Mouse (Mus musculus): ENCODE data around the gene Krt14.

The Krt14 gene

GRCm38 (mm10) chr11:100157908-100158477 is 49.4 kb downstream of the Krt14 start:
- no peak for DNase-seq

GRCm38 (mm10) chr11:100157331-100157730 is 50.0 kb downstream of the Krt14 start:
- DNase-seq = no peak

DNA sequence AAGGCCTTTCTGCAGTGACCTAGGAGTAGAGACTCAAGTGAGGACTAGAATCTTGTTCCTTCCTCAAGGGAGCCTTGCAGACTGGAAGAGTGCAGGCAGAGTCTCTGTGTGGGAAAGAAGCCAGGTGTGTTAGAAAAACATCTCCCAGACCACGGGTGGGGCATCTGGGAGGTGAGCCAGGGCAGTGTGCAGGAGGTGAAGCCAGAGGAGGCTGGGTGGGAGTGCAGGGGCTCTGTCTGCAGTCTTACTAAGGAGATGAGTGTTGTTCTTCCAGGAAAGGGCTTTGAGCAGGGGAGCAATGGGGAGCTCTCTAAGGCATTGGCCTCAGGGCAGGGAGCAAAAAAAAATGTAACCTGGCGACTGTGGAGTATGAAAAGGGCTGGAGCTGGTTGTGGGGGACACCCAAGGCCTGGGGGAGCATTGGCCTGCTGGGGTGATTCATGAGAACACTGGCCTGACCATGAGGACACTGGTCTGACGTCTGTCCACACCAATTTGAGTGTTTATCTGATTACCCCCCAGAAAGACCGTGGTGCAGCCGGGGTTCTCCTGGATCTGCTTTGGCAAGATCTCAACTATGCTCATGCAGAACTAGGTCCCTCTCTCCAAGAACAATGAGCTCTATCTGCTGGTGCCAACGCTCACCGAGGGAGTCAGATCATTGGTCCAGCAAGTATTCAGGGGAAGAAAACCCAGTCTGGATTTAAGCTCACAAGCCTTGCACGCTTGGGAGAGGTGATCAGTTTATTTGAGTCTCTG is 51.7 kb downstream of the Krt14 start:
- no peak for DNase-seq

Data from cerebellum, adult 8-10 months (tissue).